Comparison of ENCODE assay signal across 9 mouse cellular contexts in the genomic region with DNA sequence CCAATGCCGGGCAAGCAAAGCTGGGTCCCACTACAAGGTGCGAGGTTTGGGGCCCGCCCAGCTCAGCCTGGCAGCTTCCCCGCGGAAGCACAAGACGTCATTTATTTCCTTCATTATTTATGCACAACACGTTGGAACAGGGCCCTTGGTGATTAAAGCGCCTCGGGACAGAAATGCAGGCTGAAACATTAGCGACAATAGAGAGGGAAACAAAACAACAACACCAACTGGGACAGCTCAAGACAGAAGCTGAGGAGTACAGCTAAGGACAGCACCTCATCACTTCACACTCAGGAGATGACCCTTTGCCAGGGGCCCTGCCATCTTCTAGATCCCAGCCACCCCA.
DNase-seq lines count a peak whose midpoint lies in the region; ATAC-seq and TF ChIP-seq lines count a peak whose summit lies in the region.
"Had no signal": no experiment of that assay in that cellular context is flagged by ENCODE, and none has a peak within 500 bp of the region (broad histone marks: within the 10 kb centered on the region; RNA-seq: fewer than 3 reads in every experiment).

No protein-coding gene starts in this region.

- no peaks in the 10 kb centered on the region for H3K36me3 ChIP-seq in forebrain, embryonic 11.5 days (ENCODE audit: control insufficient read depth, insufficient read depth, low read length)
- no peaks in the 10 kb centered on the region for H3K36me3 ChIP-seq in kidney, adult 2 months (ENCODE audit: control insufficient read depth, insufficient read depth, low read length)

- intact Hi-C loops in left cerebral cortex, postnatal 4 days (cut with DNase I) = no loop called here
- intact Hi-C loops in left cerebral cortex, adult 2 months (cut with DNase I) = no loop called here

- WGBS in forebrain, embryonic 11.5 days = 6% methylated on average over 10 of the region's 10 CpGs
- WGBS in kidney, adult 2 months = under 1% methylated on average over 10 of the region's 10 CpGs

- H3K9ac ChIP-seq in forebrain, embryonic 11.5 days (ENCODE audit: low read length) = no peak overlapping the region

- H3K4me1 ChIP-seq in forebrain, embryonic 11.5 days (replicated peaks; ENCODE audit: control insufficient read depth, insufficient read depth, low read length) = peaks cover 11% of the 10 kb centered on the region
- peaks cover 3% of the 10 kb centered on the region; the same call in 1 of the 2 replicates for H3K4me1 ChIP-seq in kidney, adult 2 months (ENCODE audit: control insufficient read depth, insufficient read depth, low read length)

- no peak for TF ChIP-seq CTCF in left cerebral cortex, adult 2 months (IDR thresholded peaks at IDR 0.05)
- TF ChIP-seq CTCF in kidney, adult 2 months (conservative IDR thresholded peaks at IDR 0.05; ENCODE audit: insufficient read depth, insufficient read length, low read depth, low read length) = no peak

- no peak overlapping the region for H3K4me3 ChIP-seq in left cerebral cortex, adult 2 months
- peak overlapping the region; percentile 10; the same call in 1 of the 2 replicates for H3K4me3 ChIP-seq in forebrain, embryonic 11.5 days (ENCODE audit: low read depth, low read length)
- no peak overlapping the region for H3K4me3 ChIP-seq in kidney, adult 2 months (ENCODE audit: insufficient read depth, low read depth, low read length)

- TF ChIP-seq POLR2A in kidney, adult 2 months (IDR thresholded peaks at IDR 0.05; ENCODE audit: low read depth, low read length) = no peak

- ATAC-seq in forebrain, embryonic 11.5 days (replicated peaks; ENCODE audit: low FRiP score) = peak; percentile 83
- 0 out of 2 replicates have a peak, but pooled peaks have one; percentile 39 for ATAC-seq in megakaryocyte progenitor cell, adult 5-6 weeks (replicated peaks; ENCODE audit: poor library complexity)
- ATAC-seq: Patski had no signal

- peak overlapping the region; percentile 49 for H3K4me2 ChIP-seq in forebrain, embryonic 11.5 days (ENCODE audit: low read depth, low read length, severe bottlenecking)

- H3K27me3 ChIP-seq in forebrain, embryonic 11.5 days (ENCODE audit: control insufficient read depth, insufficient read depth, low read length) = no peaks in the 10 kb centered on the region
- H3K27me3 ChIP-seq in kidney, adult 2 months (replicated peaks; ENCODE audit: control insufficient read depth, insufficient read depth, low read length) = no peaks in the 10 kb centered on the region

- DNase-seq in left cerebral cortex, postnatal 4 days = peak; percentile 62
- DNase-seq in left cerebral cortex, adult 2 months (ENCODE audit: extremely low spot score in 1 of 2, low spot score in 2 of 2) = no peak
- peak; percentile 81 for DNase-seq in forebrain, embryonic 11.5 days (ENCODE audit: low spot score)
- DNase-seq in kidney, adult 2 months = peak; percentile 41
- no peak for DNase-seq in frontal cortex, postnatal 14 days (ENCODE audit: low spot score in 2 of 2)
- DNase-seq in frontal cortex, postnatal 36 days (ENCODE audit: low spot score in 2 of 2) = no peak
- no peak for DNase-seq in spleen, adult 18-20 months

- H3K9me3 ChIP-seq in forebrain, embryonic 11.5 days (ENCODE audit: control insufficient read depth, low read length) = no peaks in the 10 kb centered on the region

- no peak overlapping the region for H3K27ac ChIP-seq in left cerebral cortex, adult 2 months
- H3K27ac ChIP-seq in forebrain, embryonic 11.5 days (ENCODE audit: low read depth, low read length) = no peak overlapping the region
- H3K27ac ChIP-seq in kidney, adult 2 months (ENCODE audit: insufficient read depth, low read depth, low read length) = no peak overlapping the region

Comparison
In these comparisons a context has a peak if more than half of its experiments do, and no peak if none do; other contexts are left out.
1. DNase-seq: peak in left cerebral cortex, postnatal 4 days (single experiment), forebrain, embryonic 11.5 days (single experiment) and kidney, adult 2 months (single experiment); none in left cerebral cortex, adult 2 months (0 of 2), frontal cortex, postnatal 14 days (0 of 2), frontal cortex, postnatal 36 days (0 of 2) and spleen, adult 18-20 months (0 of 2).